Mouse (Mus musculus) bone marrow macrophage, adult 2 months (primary cell): ENCODE measurements around the gene Chtop.

Experiments
- CTCF ChIP-seq: IDR thresholded peaks from 2 replicates; pipeline ENCODE4 v1.5.1; 2012; ENCODE audit warnings: low read depth, mild to moderate bottlenecking, low read length, moderate library complexity
- POLR2A ChIP-seq: IDR thresholded peaks from 2 replicates; pipeline ENCODE4 v1.6.1; 2012; ENCODE audit warnings: mild to moderate bottlenecking, low read depth, low read length, borderline replicate concordance

DNA sequence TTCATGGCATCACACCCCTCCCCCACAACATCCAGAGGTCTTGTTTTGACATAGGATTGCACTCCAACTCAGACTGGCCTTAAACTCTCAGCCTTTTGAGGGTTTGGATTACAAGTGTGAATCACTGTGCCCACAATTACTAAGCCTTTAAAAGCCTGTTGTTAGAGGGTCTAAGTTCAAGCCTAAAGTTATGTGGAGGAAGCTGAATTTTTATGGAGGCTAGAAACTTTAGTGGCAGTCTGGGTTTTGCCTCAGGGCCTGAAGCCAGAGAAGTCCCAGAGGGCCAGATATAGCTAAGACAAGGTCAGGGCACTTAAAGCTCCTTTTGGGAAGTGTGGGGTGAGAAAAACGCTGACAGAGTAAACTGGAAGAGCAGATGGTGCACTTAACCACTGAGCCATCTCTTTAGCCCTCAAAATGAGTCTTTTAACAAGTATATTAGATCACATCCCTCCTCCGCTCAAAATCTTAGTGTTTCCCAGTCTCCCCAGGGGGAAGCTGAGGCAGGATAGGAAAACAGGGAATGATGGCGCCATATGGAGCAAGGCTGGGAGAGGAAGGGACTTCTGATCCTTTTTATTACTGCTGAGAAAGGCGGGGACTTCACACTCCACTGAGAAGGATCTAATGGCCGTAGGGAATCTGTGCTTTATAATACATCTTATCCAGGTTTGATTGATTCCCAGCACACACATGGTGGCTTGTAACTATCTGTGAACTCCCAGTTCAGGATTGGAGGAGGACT, 40.5 kb upstream of the Chtop start:
- TF ChIP-seq CTCF (no peak), POLR2A (no peak)
